ENCODE assay signal across 18 mouse cellular contexts in the genomic region with DNA sequence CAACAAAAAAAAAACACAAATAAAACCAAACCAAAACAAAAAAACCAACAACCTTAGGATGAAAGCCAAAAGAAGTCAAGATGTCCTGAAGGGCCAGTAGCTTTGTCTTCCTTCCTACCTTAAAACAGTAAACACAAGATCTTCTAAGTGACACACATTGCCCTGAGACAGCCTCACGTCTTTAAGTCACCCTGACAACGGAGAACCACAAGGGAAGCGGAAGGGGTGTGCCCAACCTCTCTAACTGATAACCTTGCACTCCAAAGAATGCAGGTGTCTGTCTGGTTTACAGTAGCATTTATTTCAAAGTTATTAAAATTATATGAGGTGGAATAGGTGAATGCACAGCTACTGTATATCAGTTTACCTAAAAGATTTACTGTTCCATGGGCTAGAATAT.
DNase-seq lines count a peak whose midpoint lies in the region; ATAC-seq lines count a peak whose summit lies in the region.
"Had no signal": no experiment of that assay in that cellular context is flagged by ENCODE, and none has a peak within 500 bp of the region (broad histone marks: within the 10 kb centered on the region; RNA-seq: fewer than 3 reads in every experiment).

No protein-coding gene starts in this region.

- ATAC-seq in CD4-positive, CD25-positive, alpha-beta regulatory T cell, adult 4 months: peak; percentile 98
- ATAC-seq in megakaryocyte-erythroid progenitor cell, adult 5-6 weeks (replicated peaks; ENCODE audit: low FRiP score, low TSS enrichment, poor library complexity, severe bottlenecking): peak; percentile 71
- ATAC-seq in midbrain, embryonic 11.5 days (ENCODE audit: low FRiP score): no peak
- ATAC-seq: forebrain, embryonic 15.5 days had no signal

- H3K4me2 ChIP-seq in midbrain, embryonic 11.5 days: no peak overlapping the region
- H3K4me2 ChIP-seq: forebrain, embryonic 15.5 days; heart, embryonic 13.5 days; limb, embryonic 15.5 days; midbrain, embryonic 12.5 days; neural tube, embryonic 15.5 days had no signal

- H3K27ac ChIP-seq in midbrain, embryonic 11.5 days (ENCODE audit: low read depth, low read length): no peak overlapping the region
- H3K27ac ChIP-seq: forebrain, embryonic 15.5 days; heart, embryonic 13.5 days; limb, embryonic 15.5 days; midbrain, embryonic 12.5 days; neural tube, embryonic 15.5 days had no signal

- H3K4me3 ChIP-seq in midbrain, embryonic 11.5 days (ENCODE audit: low read depth, low read length): no peak overlapping the region
- H3K4me3 ChIP-seq: erythroblast, embryonic 14.5 days; forebrain, embryonic 15.5 days; heart, embryonic 13.5 days; limb, embryonic 15.5 days; midbrain, embryonic 12.5 days; neural tube, embryonic 15.5 days had no signal

- no peak overlapping the region for H3K9ac ChIP-seq in midbrain, embryonic 11.5 days (ENCODE audit: low read length)
- H3K9ac ChIP-seq: forebrain, embryonic 15.5 days; heart, embryonic 13.5 days; limb, embryonic 15.5 days; midbrain, embryonic 12.5 days; neural tube, embryonic 15.5 days had no signal

- H3K36me3 ChIP-seq in midbrain, embryonic 11.5 days (ENCODE audit: control insufficient read depth, insufficient read depth, low read length): no peaks in the 10 kb centered on the region
- H3K36me3 ChIP-seq: forebrain, embryonic 15.5 days; heart, embryonic 13.5 days; limb, embryonic 15.5 days; midbrain, embryonic 12.5 days; neural tube, embryonic 15.5 days had no signal

- H3K9me3 ChIP-seq in midbrain, embryonic 11.5 days (ENCODE audit: control insufficient read depth, low read length): no peaks in the 10 kb centered on the region
- H3K9me3 ChIP-seq: forebrain, embryonic 15.5 days; limb, embryonic 15.5 days; neural tube, embryonic 15.5 days had no signal

- peak; percentile 80 for DNase-seq in T-cell, adult 2 months (ENCODE audit: low spot score)
- peak; percentile 78 for DNase-seq in thymus, postnatal 14 days
- no peak for DNase-seq in midbrain, embryonic 11.5 days (ENCODE audit: low spot score, missing footprints)
- DNase-seq in layer of hippocampus, adult 9-10 months (ENCODE audit: low spot score): no peak
- DNase-seq in adipocyte (ENCODE audit: low spot score): no peak
- DNase-seq: cerebellum, postnatal 14 days; gastrocnemius, postnatal 36 days; heart, postnatal 36 days; lung, postnatal 14 days had no signal

- no peaks in the 10 kb centered on the region for H3K27me3 ChIP-seq in midbrain, embryonic 11.5 days (ENCODE audit: control insufficient read depth, insufficient read depth, low read length)
- H3K27me3 ChIP-seq: CH12.LX; forebrain, embryonic 15.5 days; heart, embryonic 13.5 days; limb, embryonic 15.5 days; midbrain, embryonic 12.5 days; neural tube, embryonic 15.5 days had no signal

- H3K4me1 ChIP-seq in midbrain, embryonic 11.5 days (ENCODE audit: control insufficient read depth, insufficient read depth, low read length): no peaks in the 10 kb centered on the region
- H3K4me1 ChIP-seq: forebrain, embryonic 15.5 days; limb, embryonic 15.5 days; midbrain, embryonic 12.5 days; neural tube, embryonic 15.5 days had no signal

- WGBS in midbrain, embryonic 11.5 days: 85% methylated on average over 3 of the region's 3 CpGs

Comparison
In these comparisons a context has a peak if more than half of its experiments do, and no peak if none do; other contexts are left out.
1. DNase-seq: peak in T-cell, adult 2 months (single experiment) and thymus, postnatal 14 days (single experiment); none in midbrain, embryonic 11.5 days (single experiment), layer of hippocampus, adult 9-10 months (single experiment) and adipocyte (single experiment).